Mouse (Mus musculus) liver, embryonic 16.5 days (tissue): ENCODE data around the gene P2ry10. TPM values are rescaled to one million over a fixed set of nuclear protein-coding genes. Genes with fewer than 3 reads are reported as not detected.

Experiments used
- polyA plus RNA-seq: library from polyadenylated mRNA; unstranded; fragments of >200 nt; fragmentation: Nextera tagmentation; extraction: Ambion mirVana; gene quantifications from 2 replicates; pipeline ENCODE4 v1.2.1, GENCODE M21; 2015

P2ry10 gene
- polyA plus RNA-seq, 1 experiment from 2014 or later, result 0.08 TPM

Other genes starting within 250 kb of the P2ry10 start
- 6.3 and 8.6 TPM in 2 replicates for gene Rtl3, start 247.8 kb upstream of the P2ry10 start, polyA plus RNA-seq
- gene Lpar4, start 167.9 kb upstream of the P2ry10 start, polyA plus RNA-seq, result 1.3 and 1.5 TPM in 2 replicates
- 0.68 and 1.4 TPM in 2 replicates for gene P2ry10b, start 60.4 kb downstream of the P2ry10 start, polyA plus RNA-seq
- 0.06 and 0.07 TPM in 2 replicates for gene Gpr174, start 167.4 kb downstream of the P2ry10 start, polyA plus RNA-seq